Mouse (Mus musculus) bone marrow, adult 2 months (tissue): ENCODE measurements around the gene Sdc1. TPM values are rescaled to one million over a fixed set of nuclear protein-coding genes. Genes with fewer than 3 reads are reported as not detected.

Experiments
- H3K27ac ChIP-seq: fragments of 200-500 bp; 2 replicates; pipeline ENCODE4 v1.5.1; 2012; ENCODE audit warnings: low read depth, mild to moderate bottlenecking, control low read depth, inconsistent platforms, low read length; ENCODE audit not compliant: control insufficient read depth, poor library complexity, insufficient read depth
- H3K4me1 ChIP-seq: fragments of 200-500 bp; 2 replicates; pipeline ENCODE4 v1.6.1; 2011; ENCODE audit warnings: low read length; ENCODE audit not compliant: control insufficient read depth, insufficient read depth
- H3K4me3 ChIP-seq: fragments of 200-500 bp; replicated peaks from 2 replicates; pipeline ENCODE3; 2011; ENCODE audit warnings: mild to moderate bottlenecking, low read depth, low read length, control low read depth; ENCODE audit not compliant: control insufficient read depth
- CTCF ChIP-seq: fragments of 200-500 bp; IDR thresholded peaks from 2 replicates; pipeline ENCODE4 v1.5.1; 2011; ENCODE audit warnings: low read length, control low read depth; ENCODE audit not compliant: control insufficient read depth, insufficient read depth
- POLR2A ChIP-seq: fragments of 200-500 bp; IDR thresholded peaks from 2 replicates; pipeline ENCODE4 v1.6.1; 2011; ENCODE audit warnings: low read depth, mild to moderate bottlenecking, control low read depth, low read length, borderline replicate concordance; ENCODE audit not compliant: control insufficient read depth
- WGBS: fragments of 180-500 bp; shearing (Covaris S2); methylation state at CpG from one replicate; pipeline ENCODE4 v1.1.7; 2018; 5-methylcytosine and 5-hydroxymethylcytosine counted together
- polyA plus RNA-seq: library from polyadenylated mRNA; stranded (reverse); fragments of >200 nt; gene quantifications from 2 replicates; pipeline ENCODE4 v1.2.4, GENCODE M21; 2011; ENCODE audit warnings: low replicate concordance; ENCODE audit not compliant: missing spikeins, insufficient read depth, insufficient read length

Gene Sdc1
- polyA plus RNA-seq, 1 experiment: 13.1 TPM

DNA sequence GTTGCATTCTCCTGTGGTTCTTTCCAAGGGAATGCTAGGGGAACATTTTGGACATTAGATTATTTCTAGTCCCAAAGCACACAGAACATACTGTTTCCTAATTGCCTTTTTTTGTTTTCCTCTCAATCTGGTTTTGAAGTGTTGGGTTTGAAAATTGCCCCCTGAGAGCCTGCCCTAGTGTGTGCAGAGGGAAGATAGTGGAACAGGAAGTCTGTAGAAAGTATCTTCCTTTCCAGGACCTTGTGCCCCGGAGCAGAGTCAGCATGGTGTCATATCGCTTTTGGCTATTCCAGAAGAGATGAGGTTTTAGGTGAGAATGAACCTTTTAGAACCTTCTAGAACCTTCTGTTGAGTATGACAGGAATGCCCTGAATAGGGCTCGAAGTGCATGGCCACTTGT is 5.6 kb downstream of the Sdc1 start:
- WGBS: 34% methylated on average over 3 of the region's 3 CpGs
- Histone ChIP-seq H3K27ac (no peak overlapping the region), H3K4me3 (no peak overlapping the region), H3K4me1 (no peaks in the 10 kb centered on the region; the same call in none of the 2 replicates)
- TF ChIP-seq POLR2A: no peak
- TF ChIP-seq CTCF: no peak

GRCm38 (mm10) chr12:8778106-8778505 is 7.0 kb downstream of the Sdc1 start:
- Histone ChIP-seq H3K27ac (no peak overlapping the region), H3K4me1 (no peaks in the 10 kb centered on the region; the same call in 1 of the 2 replicates), H3K4me3 (no peak overlapping the region)
- 78% methylated on average over 7 of the region's 7 CpGs for WGBS
- no peak for TF ChIP-seq POLR2A
- TF ChIP-seq CTCF: no peak

GRCm38 (mm10) chr12:8779851-8780250 is 8.7 kb downstream of the Sdc1 start:
- no peak overlapping the region for H3K27ac ChIP-seq
- no peaks in the 10 kb centered on the region for H3K4me1 ChIP-seq
- WGBS: 78% methylated on average over 4 of the region's 4 CpGs
- TF ChIP-seq POLR2A: no peak
- TF ChIP-seq CTCF: no peak
- no peak overlapping the region for H3K4me3 ChIP-seq

- 65% methylated on average over 7 of the region's 7 CpGs for WGBS
- H3K27ac ChIP-seq: no peak overlapping the region
- H3K4me3 ChIP-seq: no peak overlapping the region
- no peak for TF ChIP-seq POLR2A
- TF ChIP-seq CTCF: no peak
- no peaks in the 10 kb centered on the region for H3K4me1 ChIP-seq
Measured at GRCm38 (mm10) chr12:8781121-8781520, 10.0 kb downstream of the Sdc1 start.

DNA sequence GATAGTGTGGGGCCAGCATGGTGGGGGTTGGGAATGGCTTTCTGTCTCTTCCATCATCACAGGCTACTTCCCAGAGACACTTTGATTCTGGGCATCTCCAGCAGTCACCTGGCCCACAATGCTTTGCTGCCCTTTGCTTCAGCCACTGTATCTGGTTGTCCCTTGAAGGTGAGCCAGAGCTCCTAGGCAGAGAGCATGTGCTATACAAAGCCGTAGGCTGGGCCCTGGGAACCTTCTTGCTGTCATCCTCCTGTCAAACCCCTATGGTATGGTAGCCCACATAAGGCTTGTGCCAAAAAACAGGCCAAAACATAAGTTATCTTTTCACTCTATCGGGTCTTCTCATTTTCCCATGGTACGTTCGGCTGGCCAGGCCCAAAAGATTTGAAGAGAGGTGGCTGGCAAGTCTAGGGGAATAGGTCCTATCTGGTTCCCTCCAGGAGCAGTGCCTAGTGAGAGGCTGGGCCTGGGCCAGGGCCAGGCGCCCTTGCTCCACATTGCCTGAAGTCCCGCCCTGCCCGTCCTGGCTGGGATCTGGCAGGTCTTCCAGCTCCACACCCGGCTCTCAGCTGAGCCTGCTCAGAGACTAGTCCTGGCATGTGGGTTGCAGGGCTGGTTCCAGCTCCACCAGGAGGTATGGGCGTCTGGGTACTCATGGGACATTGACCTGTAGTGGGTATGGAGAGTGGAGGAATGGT is 10.7 kb downstream of the Sdc1 start:
- 84% methylated on average over 9 of the region's 9 CpGs for WGBS
- TF ChIP-seq CTCF (no peak), POLR2A (no peak)
- no peak overlapping the region for H3K4me3 ChIP-seq
- H3K4me1 ChIP-seq: no peaks in the 10 kb centered on the region
- no peak overlapping the region for H3K27ac ChIP-seq

DNA sequence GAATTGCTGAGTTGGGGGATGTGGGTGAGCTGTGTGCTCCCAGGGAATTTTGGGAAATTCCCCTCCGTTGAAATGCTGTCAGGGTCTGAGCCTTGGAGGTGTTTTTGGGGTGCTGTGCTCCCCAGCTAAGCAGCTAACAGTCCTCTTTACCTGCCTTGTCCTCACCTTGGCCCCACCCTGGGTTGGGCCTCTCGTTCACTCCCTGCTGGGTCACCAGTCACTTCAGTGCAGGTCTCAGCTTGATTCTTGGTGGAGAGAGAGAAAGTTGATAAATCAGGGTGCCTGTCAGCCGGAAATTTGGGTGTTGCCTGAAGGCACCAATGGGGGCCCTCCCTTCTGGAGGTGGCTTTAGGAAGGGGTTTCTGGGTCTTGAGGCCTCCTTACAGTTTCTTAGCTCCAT is 11.4 kb downstream of the Sdc1 start:
- H3K4me1 ChIP-seq: no peaks in the 10 kb centered on the region
- no peak overlapping the region for H3K27ac ChIP-seq
- 76% methylated on average over 3 of the region's 3 CpGs for WGBS
- TF ChIP-seq POLR2A (no peak), CTCF (no peak)
- H3K4me3 ChIP-seq: no peak overlapping the region

DNA sequence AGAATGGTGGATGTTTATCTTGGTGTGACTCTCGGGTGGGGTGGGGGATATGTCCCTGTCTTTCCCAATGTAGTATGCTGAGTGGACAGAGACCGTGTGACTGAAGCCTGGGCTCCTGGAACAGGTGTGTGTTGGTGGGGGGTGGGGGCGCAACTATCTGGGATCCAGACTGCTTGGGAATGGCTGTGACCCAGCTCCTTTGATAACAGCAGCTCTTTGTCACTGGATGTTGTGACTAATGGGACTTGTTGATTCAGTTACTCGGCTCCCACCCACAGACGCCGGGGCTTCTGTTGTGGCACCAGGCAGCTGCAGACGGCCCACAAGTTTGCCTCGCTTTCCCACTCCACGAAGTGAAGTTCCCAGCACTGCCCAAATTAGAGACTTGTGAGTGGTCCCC is 13.1 kb downstream of the Sdc1 start:
- TF ChIP-seq POLR2A (no peak), CTCF (no peak)
- no peak overlapping the region for H3K4me3 ChIP-seq
- no peaks in the 10 kb centered on the region for H3K4me1 ChIP-seq
- 86% methylated on average over 9 of the region's 9 CpGs for WGBS
- no peak overlapping the region for H3K27ac ChIP-seq

GRCm38 (mm10) chr12:8786476-8786875 is 15.4 kb downstream of the Sdc1 start:
- TF ChIP-seq CTCF: no peak
- TF ChIP-seq POLR2A: no peak
- H3K4me1 ChIP-seq: no peaks in the 10 kb centered on the region
- 57% methylated on average over 5 of the region's 5 CpGs for WGBS
- no peak overlapping the region for H3K4me3 ChIP-seq
- H3K27ac ChIP-seq: no peak overlapping the region
